Mouse (Mus musculus) testis, postnatal 10 days (tissue): ENCODE results near the gene Gm49342.
"Not testable (repeated sequence)": the region's sequence is repeated elsewhere in the genome, so short reads cannot be mapped to it uniquely, and the experiment has no call there.

Experiments
- DNase-seq: peaks from one replicate; pipeline ENCODE4 v3.0.0; 2021; ENCODE audit warnings: low spot score

Gene Gm49342

GRCm38 (mm10) chr14:50943932-50944667, at the start of gene Gm49342:
TSS of gene Gm49342 (plus strand) at chr14:50944517.
- peak; percentile 92 for DNase-seq

GRCm38 (mm10) chr14:50895407-50895806, 48.9 kb upstream of the Gm49342 start:
- no peak for DNase-seq

- DNase-seq: peak; percentile 46
Measured at GRCm38 (mm10) chr14:50895985-50896746, 48.2 kb upstream of the Gm49342 start.

GRCm38 (mm10) chr14:50896747-50897373, 47.5 kb upstream of the Gm49342 start:
- DNase-seq: no peak

GRCm38 (mm10) chr14:50897374-50897765, 46.9 kb upstream of the Gm49342 start, which contains the start of gene Klhl33:
TSS of gene Klhl33 (minus strand) at chr14:50897507.
- no peak for DNase-seq

- not testable (repeated sequence) for DNase-seq
Measured at GRCm38 (mm10) chr14:50897992-50898391, 46.3 kb upstream of the Gm49342 start.

- DNase-seq: no peak
Measured at GRCm38 (mm10) chr14:50903973-50904827, 40.1 kb upstream of the Gm49342 start.

- DNase-seq: no peak
Measured at GRCm38 (mm10) chr14:50904828-50905129, 39.5 kb upstream of the Gm49342 start.

DNA sequence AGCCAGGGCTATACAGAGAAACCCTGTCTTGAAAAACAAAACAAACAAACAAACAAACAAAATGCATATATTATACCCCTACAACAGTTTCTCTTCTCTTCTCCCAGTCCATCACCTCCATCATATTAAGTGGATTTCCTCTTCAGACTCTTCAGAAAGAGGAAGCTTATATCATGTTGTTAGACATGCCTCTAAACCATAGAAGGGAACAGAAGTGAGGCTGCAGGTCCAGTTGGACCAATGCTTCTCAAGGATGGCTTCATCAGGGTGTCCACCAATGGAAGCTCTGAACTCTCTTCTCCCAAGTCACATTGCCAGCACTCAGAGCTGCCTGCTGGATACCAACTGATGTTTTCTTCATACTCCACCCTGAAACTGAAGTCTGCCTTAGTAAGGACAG, 39.0 kb upstream of the Gm49342 start:
- not testable (repeated sequence) for DNase-seq

DNA sequence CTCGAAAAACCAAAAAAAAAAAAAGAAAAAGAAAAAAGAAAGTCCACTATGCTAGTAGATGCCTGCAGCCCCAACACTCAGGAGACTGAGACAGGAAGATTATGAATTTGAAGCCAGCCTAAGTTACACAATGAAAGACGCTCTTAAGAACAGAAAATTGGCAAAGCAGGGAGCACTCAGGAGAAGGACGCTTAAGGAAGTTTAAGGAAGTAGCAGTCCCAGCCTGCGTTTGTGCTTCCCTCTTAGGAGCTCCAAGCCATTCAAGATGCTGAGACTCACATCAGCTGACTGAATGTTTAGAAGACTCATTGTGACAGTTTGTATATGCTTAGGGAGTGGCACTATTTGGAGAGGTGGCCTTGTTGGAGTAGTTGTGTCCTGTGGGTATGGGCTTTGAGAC, 36.2 kb upstream of the Gm49342 start:
- DNase-seq: no peak

GRCm38 (mm10) chr14:50911356-50911755, 33.0 kb upstream of the Gm49342 start:
- no peak for DNase-seq

GRCm38 (mm10) chr14:50923437-50923836, 20.9 kb upstream of the Gm49342 start:
- DNase-seq: not testable (repeated sequence)

DNA sequence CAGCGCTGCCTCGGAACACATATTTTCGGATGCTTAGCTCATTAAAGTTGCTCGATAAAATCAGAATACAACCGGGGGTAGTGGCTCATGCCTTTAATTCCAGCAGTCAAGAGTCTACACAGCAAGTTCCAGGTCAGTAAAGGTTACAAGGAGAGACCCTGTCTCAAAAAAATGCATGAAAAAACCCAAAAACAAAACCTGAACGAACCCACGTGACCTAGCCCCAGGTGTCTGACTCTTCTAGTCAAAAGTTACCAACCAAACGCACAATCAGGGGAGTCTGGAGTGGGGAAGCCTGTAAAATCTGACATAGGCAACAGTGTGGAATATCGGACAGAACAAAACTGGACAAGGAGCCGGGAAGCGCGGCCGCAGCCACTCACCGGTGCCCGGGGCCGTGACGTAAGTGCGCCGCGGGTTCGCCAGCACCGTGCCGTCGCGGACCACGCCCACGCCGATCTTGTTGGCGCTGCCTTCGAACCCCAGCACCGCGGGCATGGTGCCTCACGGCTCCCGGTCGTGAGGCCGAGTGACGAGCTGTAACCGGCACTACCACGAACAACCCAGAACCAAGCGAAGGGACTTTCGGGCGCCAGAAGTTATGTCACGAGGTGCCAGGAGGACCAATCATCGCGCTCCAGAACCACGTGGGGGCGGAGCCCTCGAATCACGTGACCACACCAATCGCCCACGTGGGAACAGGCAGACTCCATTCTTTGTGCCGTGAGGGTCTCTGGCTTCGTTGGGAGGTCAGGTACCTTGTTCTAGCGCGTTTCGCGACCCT, 19.8 kb upstream of the Gm49342 start, which contains the start of the genes Osgep and Apex1:
Gene Osgep (minus strand): TSS at position 613 of the 784 bp plus-strand sequence.
Gene Apex1 (plus strand): TSS at position 688 of the 784 bp plus-strand sequence.
- DNase-seq: peak; percentile 98

- DNase-seq: no peak
Measured at GRCm38 (mm10) chr14:50925111-50925920, 19.0 kb upstream of the Gm49342 start.

DNA sequence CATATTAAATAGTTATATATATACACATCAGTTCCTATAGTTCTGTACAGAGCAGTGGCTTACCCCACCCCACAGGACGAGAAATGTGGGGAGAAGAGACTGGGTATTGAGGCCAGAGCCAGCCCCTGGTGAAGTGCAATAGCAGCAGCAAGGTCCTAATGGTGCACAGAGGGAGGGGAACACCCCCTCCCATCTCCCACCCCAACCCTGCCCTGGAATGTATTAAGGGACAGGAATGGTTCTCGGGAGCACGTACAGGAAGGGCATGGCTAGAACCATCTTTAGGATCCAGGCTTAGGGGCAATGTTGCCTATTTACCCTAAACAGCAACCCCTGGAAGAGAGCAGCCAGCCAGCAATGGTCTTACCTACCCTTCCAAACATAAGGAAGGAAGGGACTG, 17.0 kb upstream of the Gm49342 start:
- no peak for DNase-seq

DNA sequence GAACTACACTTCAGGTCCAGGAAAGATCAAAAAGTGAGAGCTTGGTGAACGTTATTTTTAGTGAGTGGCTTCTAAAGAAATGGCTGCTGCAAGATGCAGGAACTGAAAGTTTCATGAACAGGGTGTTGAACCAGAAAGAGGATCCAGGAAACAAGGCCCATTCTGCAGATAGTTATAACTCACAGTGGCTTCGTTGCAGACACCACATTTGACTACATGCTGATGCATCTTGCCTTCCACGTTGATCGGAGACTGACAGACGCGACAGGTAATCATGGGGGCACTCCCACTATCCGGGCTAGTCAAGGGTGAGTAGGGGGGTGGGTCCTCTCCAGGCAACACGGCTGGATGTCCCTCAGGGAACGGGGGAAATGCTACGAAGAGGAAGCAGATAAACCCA, 14.4 kb upstream of the Gm49342 start:
- DNase-seq: no peak

- DNase-seq: peak; percentile 81
Measured at GRCm38 (mm10) chr14:50930377-50930753, 14.0 kb upstream of the Gm49342 start.

DNA sequence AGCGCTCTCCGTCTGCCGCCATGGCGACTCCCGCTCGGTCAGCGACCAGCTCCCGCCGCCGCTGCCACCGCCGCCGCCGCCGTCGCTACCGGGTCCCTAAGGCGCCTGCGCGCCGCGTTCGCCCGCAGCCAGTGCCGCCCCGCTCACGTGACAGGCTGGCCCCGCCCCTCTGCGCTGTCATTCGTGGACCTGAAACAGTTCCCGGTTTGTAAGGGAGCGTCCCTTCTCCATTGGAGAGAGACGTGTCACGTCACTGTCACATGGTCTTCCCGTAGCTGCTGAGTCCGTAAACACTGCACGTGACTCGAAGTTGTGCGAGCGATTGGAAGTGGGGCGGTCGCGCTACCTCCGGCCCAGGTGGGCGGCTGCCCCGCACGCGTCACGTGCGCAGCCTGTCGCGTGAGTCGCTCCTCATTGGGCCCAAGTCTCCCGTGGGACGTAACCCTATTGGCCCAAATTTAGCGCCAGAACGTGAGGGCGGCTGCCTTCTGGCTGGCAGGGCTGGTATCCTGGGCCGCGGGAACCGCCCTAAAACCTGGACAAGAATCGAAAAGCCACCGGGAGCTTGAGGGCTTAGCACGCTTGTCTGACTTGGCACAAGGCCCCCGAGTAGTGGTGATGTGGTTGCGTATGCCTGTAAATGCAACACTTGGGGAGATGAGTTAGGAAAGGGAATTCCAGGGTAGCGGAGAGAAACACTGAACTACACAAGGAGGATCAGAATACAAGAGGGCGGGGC, 13.4 kb upstream of the Gm49342 start, which contains the start of the genes Pip4p1 and Pnp:
Gene Pip4p1 (minus strand): TSS at position 103 of the 739 bp plus-strand sequence.
Gene Pnp (plus strand): TSS at position 329 of the 739 bp plus-strand sequence.
- DNase-seq: peak; percentile 100

DNA sequence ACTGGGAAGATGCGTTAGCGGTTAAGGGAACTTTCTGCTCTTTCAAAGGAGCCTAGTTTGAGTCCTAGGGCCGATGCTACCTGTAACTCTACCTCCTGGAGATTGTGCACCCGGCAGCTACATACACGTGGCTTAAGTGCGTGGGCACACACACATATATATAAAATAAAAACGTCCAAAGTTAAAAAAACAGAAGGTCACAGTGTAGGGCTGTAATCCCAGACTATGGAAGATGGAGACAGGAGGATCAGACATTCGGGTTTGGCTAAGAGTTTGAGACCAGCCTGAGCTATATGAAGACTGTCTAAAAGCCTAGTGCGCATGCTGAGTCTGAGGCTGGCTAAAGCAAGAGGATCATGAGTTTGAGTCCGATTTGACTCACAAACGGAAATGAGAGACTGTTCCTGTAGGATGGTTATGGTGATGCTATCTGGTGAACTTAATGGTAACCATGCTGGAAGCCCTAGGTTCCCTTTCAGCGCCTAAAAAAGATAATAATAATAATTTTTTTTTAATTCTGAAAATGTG, 12.8 kb upstream of the Gm49342 start:
- DNase-seq: no peak
